Mouse (Mus musculus): Measurements from ENCODE around the gene Olfr743. TPM values are rescaled to one million over a fixed set of nuclear protein-coding genes. Genes with fewer than 3 reads are reported as not detected.
"Not testable (repeated sequence)": the region's sequence is repeated elsewhere in the genome, so short reads cannot be mapped to it uniquely, and the experiment has no call there.

Olfr743 gene
- not detected in 2 replicates for polyA plus RNA-seq (2014; fragmentation: Nextera tagmentation; extraction: Ambion mirVana)

DNA sequence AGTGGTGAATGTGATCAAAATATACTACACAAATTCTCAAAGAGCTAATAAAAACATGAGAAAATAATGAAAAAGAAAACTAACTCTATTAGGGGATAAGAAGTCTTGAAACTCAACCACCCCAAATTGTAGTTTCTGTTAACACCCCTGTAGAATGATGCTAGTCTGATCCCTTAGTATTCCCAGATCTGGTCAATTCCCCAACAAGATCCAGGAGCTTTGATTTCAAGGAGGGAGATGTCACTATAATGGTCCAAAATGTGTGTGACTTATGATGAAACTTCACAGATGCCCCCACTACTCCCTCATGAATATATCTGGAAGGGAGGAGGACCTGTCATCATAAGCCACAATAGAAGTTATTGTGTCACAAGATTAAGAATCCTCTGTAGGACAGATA lies at the start of gene Olfr743:
TSS of gene Olfr743 (plus strand) at position 301 of the 400 bp plus-strand sequence.
- Histone ChIP-seq H3K27ac (replicated peaks in 1 of 2; ENCODE audit: control insufficient read depth in 1 of 2, insufficient read depth in 1 of 2, low read depth in 2 of 2, low read length in 2 of 2) (no peak within 1 kb of the TSS), H3K4me1 (ENCODE audit: control insufficient read depth in 2 of 2, insufficient read depth in 2 of 2, low read length in 2 of 2) (no peaks in the 10 kb centered on the region), H3K27me3 (ENCODE audit: control insufficient read depth, insufficient read depth, low read length) (no peaks in the 10 kb centered on the region), H3K36me3 (ENCODE audit: control insufficient read depth, insufficient read depth, low read length) (no peaks in the 10 kb centered on the region), H3K9me3 (ENCODE audit: control insufficient read depth, low read length) (no peaks in the 10 kb centered on the region), H3K4me3 (ENCODE audit: control insufficient read depth in 1 of 2, insufficient read depth in 1 of 2, low read depth in 1 of 2, low read length in 2 of 2) (no peak within 1 kb of the TSS), H3K4me2 (ENCODE audit: low read length) (no peak within 1 kb of the TSS), H3K9ac (ENCODE audit: low read length) (no peak within 1 kb of the TSS)
- no peak for ATAC-seq (ENCODE audit: insufficient number of reproducible peaks, insufficient read depth, low FRiP score, low read depth)

DNA sequence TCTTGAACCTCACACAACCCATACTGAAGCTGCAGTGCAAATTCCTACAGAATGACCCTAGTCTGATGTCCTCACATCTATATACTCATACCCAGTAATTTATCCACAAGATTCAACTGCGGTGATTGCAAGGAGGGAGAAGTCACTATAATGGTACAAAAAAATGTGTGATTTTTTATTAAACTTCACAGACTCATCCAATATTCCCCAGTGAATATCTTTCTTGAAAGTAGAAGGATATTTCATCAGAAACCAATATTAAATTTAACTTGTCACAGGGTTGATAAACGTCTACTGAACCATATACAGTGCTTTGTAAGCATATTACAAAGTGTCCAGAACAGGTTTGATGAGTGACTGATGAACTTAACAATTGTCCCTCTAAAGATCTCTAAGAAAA lies 49.2 kb upstream of the Olfr743 start, which contains the start of gene Olfr741:
TSS of gene Olfr741 (plus strand) at position 301 of the 400 bp plus-strand sequence.
- Histone ChIP-seq H3K27me3 (ENCODE audit: control insufficient read depth, insufficient read depth, low read length) (no peaks in the 10 kb centered on the region), H3K9ac (ENCODE audit: low read length) (no peak within 1 kb of the TSS), H3K27ac (replicated peaks in 1 of 2; ENCODE audit: control insufficient read depth in 1 of 2, insufficient read depth in 1 of 2, low read depth in 2 of 2, low read length in 2 of 2) (no peak within 1 kb of the TSS), H3K4me2 (ENCODE audit: low read length) (no peak within 1 kb of the TSS), H3K4me3 (ENCODE audit: control insufficient read depth in 1 of 2, insufficient read depth in 1 of 2, low read depth in 1 of 2, low read length in 2 of 2) (no peak within 1 kb of the TSS), H3K36me3 (ENCODE audit: control insufficient read depth, insufficient read depth, low read length) (no peaks in the 10 kb centered on the region), H3K9me3 (ENCODE audit: control insufficient read depth, low read length) (no peaks in the 10 kb centered on the region), H3K4me1 (ENCODE audit: control insufficient read depth in 2 of 2, insufficient read depth in 2 of 2, low read length in 2 of 2) (no peaks in the 10 kb centered on the region)
- no peak for ATAC-seq (ENCODE audit: insufficient number of reproducible peaks, insufficient read depth, low FRiP score, low read depth)
- 59% methylated on average over 2 of the region's 2 CpGs for WGBS

DNA sequence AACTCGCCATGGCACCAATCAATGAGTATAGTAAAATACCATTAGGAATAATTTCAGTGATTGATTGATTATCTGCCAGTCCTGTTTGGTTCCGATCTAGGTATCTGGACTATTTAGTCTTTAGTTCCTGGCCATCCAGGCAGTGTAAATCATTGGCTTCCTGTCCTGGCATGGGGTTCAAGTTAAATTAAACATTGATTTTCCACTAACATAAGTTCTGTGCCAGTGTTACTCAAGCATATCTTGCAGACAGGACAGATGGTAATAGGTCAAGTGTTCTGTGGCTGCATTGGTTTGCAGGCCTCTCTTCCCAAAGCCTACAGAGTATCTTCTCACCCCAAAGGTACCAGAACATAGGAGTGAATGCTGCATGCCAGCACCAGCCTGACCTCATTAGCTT lies 43.2 kb upstream of the Olfr743 start:
- H3K36me3 ChIP-seq (ENCODE audit: control insufficient read depth, insufficient read depth, low read length) = no peaks in the 10 kb centered on the region
- no peak overlapping the region for H3K27ac ChIP-seq (replicated peaks in 1 of 2; ENCODE audit: control insufficient read depth in 1 of 2, insufficient read depth in 1 of 2, low read depth in 2 of 2, low read length in 2 of 2)
- no peaks in the 10 kb centered on the region for H3K27me3 ChIP-seq (ENCODE audit: control insufficient read depth, insufficient read depth, low read length)
- no peak overlapping the region for H3K9ac ChIP-seq (ENCODE audit: low read length)
- H3K4me2 ChIP-seq (ENCODE audit: low read length) = no peak overlapping the region
- no peaks in the 10 kb centered on the region for H3K9me3 ChIP-seq (ENCODE audit: control insufficient read depth, low read length)
- H3K4me1 ChIP-seq (ENCODE audit: control insufficient read depth in 2 of 2, insufficient read depth in 2 of 2, low read length in 2 of 2) = no peaks in the 10 kb centered on the region
- ATAC-seq (ENCODE audit: insufficient number of reproducible peaks, insufficient read depth, low FRiP score, low read depth) = no peak
- WGBS = 55% methylated on average over 2 of the region's 2 CpGs
- H3K4me3 ChIP-seq (ENCODE audit: control insufficient read depth in 1 of 2, insufficient read depth in 1 of 2, low read depth in 1 of 2, low read length in 2 of 2) = no peak overlapping the region

DNA sequence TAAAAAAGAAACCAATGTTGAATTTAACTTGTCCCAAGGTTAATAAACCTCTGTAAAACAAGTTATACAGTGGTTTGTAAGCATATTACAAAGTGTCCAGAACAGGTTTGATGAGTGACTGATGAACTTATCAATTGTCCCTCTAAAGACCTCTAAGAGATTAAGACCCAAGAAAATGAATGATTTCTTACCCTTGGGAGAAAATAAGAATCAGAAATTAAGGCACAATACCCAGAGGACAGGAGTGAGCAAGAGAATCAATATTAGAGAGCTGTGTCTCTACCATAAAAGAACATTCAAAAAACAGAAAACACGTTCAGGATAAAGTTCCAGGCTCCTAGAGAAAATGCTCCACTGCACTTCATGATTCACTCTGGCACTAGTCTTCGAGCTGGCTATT lies 18.3 kb upstream of the Olfr743 start, which contains the start of gene Olfr742:
TSS of gene Olfr742 (plus strand) at position 301 of the 400 bp plus-strand sequence.
- H3K4me1 ChIP-seq (ENCODE audit: control insufficient read depth in 2 of 2, insufficient read depth in 2 of 2, low read length in 2 of 2) = no peaks in the 10 kb centered on the region
- ATAC-seq (ENCODE audit: insufficient number of reproducible peaks, insufficient read depth, low FRiP score, low read depth) = no peak
- H3K4me2 ChIP-seq (ENCODE audit: low read length) = no peak within 1 kb of the TSS
- WGBS = 51% methylated on average over 2 of the region's 2 CpGs
- H3K4me3 ChIP-seq (ENCODE audit: control insufficient read depth in 1 of 2, insufficient read depth in 1 of 2, low read depth in 1 of 2, low read length in 2 of 2) = no peak within 1 kb of the TSS
- H3K9ac ChIP-seq (ENCODE audit: low read length) = no peak within 1 kb of the TSS
- H3K27me3 ChIP-seq (ENCODE audit: control insufficient read depth, insufficient read depth, low read length) = no peaks in the 10 kb centered on the region
- H3K9me3 ChIP-seq (ENCODE audit: control insufficient read depth, low read length) = no peaks in the 10 kb centered on the region
- H3K36me3 ChIP-seq (ENCODE audit: control insufficient read depth, insufficient read depth, low read length) = no peaks in the 10 kb centered on the region
- no peak within 1 kb of the TSS for H3K27ac ChIP-seq (replicated peaks in 1 of 2; ENCODE audit: control insufficient read depth in 1 of 2, insufficient read depth in 1 of 2, low read depth in 2 of 2, low read length in 2 of 2)

DNA sequence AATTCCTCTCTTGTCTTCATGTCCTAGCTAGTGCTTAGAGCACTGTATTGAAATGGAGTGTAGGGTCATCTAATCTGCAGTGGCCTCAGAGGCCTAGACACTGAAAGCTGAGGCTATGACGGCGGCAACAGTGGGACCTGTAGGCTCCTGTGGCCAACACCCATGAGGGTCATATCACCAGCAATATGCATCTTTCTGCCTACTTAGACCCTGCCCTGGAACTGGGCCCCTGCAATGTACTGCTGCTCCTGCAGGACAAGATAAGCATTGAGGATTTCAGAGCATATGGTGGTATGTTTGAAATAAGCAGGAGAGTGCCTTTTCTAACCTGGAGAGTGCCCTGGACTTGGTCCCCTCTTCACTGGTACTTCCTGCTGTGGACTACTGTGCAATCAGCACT lies 31.1 kb downstream of the Olfr743 start:
- Histone ChIP-seq H3K27me3 (ENCODE audit: control insufficient read depth, insufficient read depth, low read length) (no peaks in the 10 kb centered on the region), H3K27ac (replicated peaks in 1 of 2; ENCODE audit: control insufficient read depth in 1 of 2, insufficient read depth in 1 of 2, low read depth in 2 of 2, low read length in 2 of 2) (no peak overlapping the region), H3K9me3 (ENCODE audit: control insufficient read depth, low read length) (peaks cover 6% of the 10 kb centered on the region; the same call in 1 of the 2 replicates), H3K4me2 (ENCODE audit: low read length) (no peak overlapping the region), H3K4me3 (ENCODE audit: control insufficient read depth in 1 of 2, insufficient read depth in 1 of 2, low read depth in 1 of 2, low read length in 2 of 2) (no peak overlapping the region), H3K9ac (ENCODE audit: low read length) (no peak overlapping the region), H3K4me1 (ENCODE audit: control insufficient read depth in 2 of 2, insufficient read depth in 2 of 2, low read length in 2 of 2) (no peaks in the 10 kb centered on the region), H3K36me3 (ENCODE audit: control insufficient read depth, insufficient read depth, low read length) (no peaks in the 10 kb centered on the region)
- WGBS = 74% methylated on average over 2 of the region's 2 CpGs
- no peak for ATAC-seq (ENCODE audit: insufficient number of reproducible peaks, insufficient read depth, low FRiP score, low read depth)

DNA sequence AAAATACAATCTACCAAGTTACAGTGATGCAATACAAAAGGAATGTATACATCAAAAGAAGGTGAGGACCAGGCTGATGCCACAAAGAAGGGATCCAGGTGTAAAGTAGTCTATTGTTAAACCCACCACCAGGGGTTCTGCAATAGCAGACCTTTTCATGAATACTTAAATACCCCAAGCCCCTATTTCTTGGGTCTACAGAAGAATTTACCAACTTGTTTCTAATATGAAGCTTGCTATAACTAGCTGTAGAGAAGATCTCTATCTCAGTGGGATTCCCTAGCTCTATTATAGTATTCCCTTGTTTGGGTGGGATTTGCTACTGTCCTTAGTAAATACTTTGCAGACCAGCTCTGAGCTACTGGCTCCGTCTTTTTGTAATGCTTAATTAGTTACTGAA lies 51.4 kb downstream of the Olfr743 start:
- not testable (repeated sequence) for H3K9ac ChIP-seq (ENCODE audit: low read length); H3K36me3 ChIP-seq (ENCODE audit: control insufficient read depth, insufficient read depth, low read length); H3K27me3 ChIP-seq (ENCODE audit: control insufficient read depth, insufficient read depth, low read length); H3K27ac ChIP-seq (replicated peaks in 1 of 2; ENCODE audit: control insufficient read depth in 1 of 2, insufficient read depth in 1 of 2, low read depth in 2 of 2, low read length in 2 of 2); H3K4me3 ChIP-seq (ENCODE audit: control insufficient read depth in 1 of 2, insufficient read depth in 1 of 2, low read depth in 1 of 2, low read length in 2 of 2); ATAC-seq (ENCODE audit: insufficient number of reproducible peaks, insufficient read depth, low FRiP score, low read depth); H3K4me1 ChIP-seq (ENCODE audit: control insufficient read depth in 2 of 2, insufficient read depth in 2 of 2, low read length in 2 of 2); H3K4me2 ChIP-seq (ENCODE audit: low read length); H3K9me3 ChIP-seq (ENCODE audit: control insufficient read depth, low read length)
- 83% methylated on average over 1 of the region's 1 CpGs for WGBS

Other genes starting within 250 kb of the Olfr743 start
- gene Olfr732, start 237.6 kb upstream of the Olfr743 start, polyA plus RNA-seq (2014; fragmentation: Nextera tagmentation; extraction: Ambion mirVana) = not detected in 2 replicates
- gene Olfr733, start 220.3 kb upstream of the Olfr743 start, polyA plus RNA-seq (2014; fragmentation: Nextera tagmentation; extraction: Ambion mirVana) = not detected in 2 replicates
- not detected in 2 replicates for gene Olfr734, start 195.1 kb upstream of the Olfr743 start, polyA plus RNA-seq (2014; fragmentation: Nextera tagmentation; extraction: Ambion mirVana)
- gene Olfr735, start 173.0 kb upstream of the Olfr743 start, polyA plus RNA-seq (2014; fragmentation: Nextera tagmentation; extraction: Ambion mirVana) = not detected in 2 replicates
- not detected in 2 replicates for gene Tlr11, start 163.9 kb upstream of the Olfr743 start, polyA plus RNA-seq (2014; fragmentation: Nextera tagmentation; extraction: Ambion mirVana)
- gene Olfr736, start 140.7 kb upstream of the Olfr743 start, polyA plus RNA-seq (2014; fragmentation: Nextera tagmentation; extraction: Ambion mirVana) = not detected in 2 replicates
- not detected in 2 replicates for gene Olfr738, start 114.3 kb upstream of the Olfr743 start, polyA plus RNA-seq (2014; fragmentation: Nextera tagmentation; extraction: Ambion mirVana)
- gene Olfr739, start 103.2 kb upstream of the Olfr743 start, polyA plus RNA-seq (2014; fragmentation: Nextera tagmentation; extraction: Ambion mirVana) = not detected in 2 replicates
- not detected in 2 replicates for gene Olfr740, start 76.3 kb upstream of the Olfr743 start, polyA plus RNA-seq (2014; fragmentation: Nextera tagmentation; extraction: Ambion mirVana)
- not detected in 2 replicates for gene Olfr741, start 49.1 kb upstream of the Olfr743 start, polyA plus RNA-seq (2014; fragmentation: Nextera tagmentation; extraction: Ambion mirVana)
- gene Olfr742, start 18.2 kb upstream of the Olfr743 start, polyA plus RNA-seq (2014; fragmentation: Nextera tagmentation; extraction: Ambion mirVana) = not detected in 2 replicates
- gene Olfr744, start 93.0 kb downstream of the Olfr743 start, polyA plus RNA-seq (2014; fragmentation: Nextera tagmentation; extraction: Ambion mirVana) = not detected in 2 replicates
- not detected in 2 replicates for gene Olfr745, start 117.5 kb downstream of the Olfr743 start, polyA plus RNA-seq (2014; fragmentation: Nextera tagmentation; extraction: Ambion mirVana)
- not detected in 2 replicates for gene Olfr746, start 125.2 kb downstream of the Olfr743 start, polyA plus RNA-seq (2014; fragmentation: Nextera tagmentation; extraction: Ambion mirVana)
- not detected in 2 replicates for gene Olfr747, start 171.4 kb downstream of the Olfr743 start, polyA plus RNA-seq (2014; fragmentation: Nextera tagmentation; extraction: Ambion mirVana)
- not detected in 2 replicates for gene Olfr748, start 185.5 kb downstream of the Olfr743 start, polyA plus RNA-seq (2014; fragmentation: Nextera tagmentation; extraction: Ambion mirVana)
- not detected in 2 replicates for gene Olfr749, start 223.3 kb downstream of the Olfr743 start, polyA plus RNA-seq (2014; fragmentation: Nextera tagmentation; extraction: Ambion mirVana)

All from heart, embryonic 14.5 days (tissue).